Mouse (Mus musculus): ENCODE results near the gene Sec24a.
A peak's percentile ranks its signal among the peaks of the same experiment; 100 is the strongest.
"Not testable (repeated sequence)": the region's sequence is repeated elsewhere in the genome, so short reads cannot be mapped to it uniquely, and the experiment has no call there.

The Sec24a gene

DNA sequence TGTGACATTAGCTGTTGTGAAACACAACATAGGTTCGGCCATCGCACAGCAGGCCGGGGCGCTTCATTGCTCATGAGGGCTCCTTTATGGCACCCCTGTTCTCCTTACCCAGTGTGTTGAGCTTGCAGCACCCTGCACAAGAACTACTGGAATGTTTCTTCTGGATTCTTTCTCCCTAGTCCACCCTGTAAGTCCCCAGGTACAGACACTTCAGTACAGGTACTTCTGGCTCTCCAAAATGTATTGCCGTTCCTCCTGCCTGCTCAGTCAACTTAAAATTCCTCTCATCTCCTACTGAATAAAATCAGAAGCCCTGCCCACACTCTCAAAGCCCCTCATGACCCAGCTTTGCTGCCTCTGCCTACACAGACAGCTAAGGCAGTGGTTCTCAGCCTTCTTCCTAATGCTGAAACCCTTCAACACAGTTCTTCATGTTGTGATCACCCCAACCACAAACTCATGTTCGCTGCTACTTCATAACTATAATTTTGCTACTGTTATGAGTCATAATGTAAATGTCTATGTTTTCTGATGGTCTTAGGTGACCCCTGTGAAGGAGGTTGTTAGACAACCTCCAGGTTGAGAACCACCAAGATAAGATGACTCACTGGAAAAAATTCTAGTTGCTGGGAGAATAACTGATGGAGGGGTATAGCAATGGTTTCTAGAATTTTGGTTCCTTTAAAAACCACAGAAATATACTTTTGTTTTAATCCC is 3.3 kb downstream of the Sec24a start:
- DNase-seq (ENCODE audit: low spot score) = peak; percentile 57

DNA sequence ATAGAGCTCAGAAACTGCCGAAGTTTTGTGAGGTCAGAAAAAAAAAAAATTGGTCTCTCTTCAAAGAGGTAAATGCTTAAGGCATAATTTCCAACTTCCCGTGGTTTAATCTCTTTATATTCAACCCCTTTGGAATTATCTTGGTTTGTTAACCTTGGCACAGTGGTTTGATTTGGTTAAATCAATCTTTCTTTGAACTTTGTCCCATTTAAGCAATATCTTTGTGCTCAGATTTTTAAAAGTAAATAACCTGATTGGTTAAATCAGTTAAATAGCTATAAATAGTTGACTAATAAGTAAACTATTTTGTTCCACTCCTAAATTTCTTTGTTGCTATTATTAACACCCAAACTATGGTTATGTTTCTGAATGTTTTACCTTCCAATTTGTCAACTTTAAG is 4.2 kb downstream of the Sec24a start:
- no peak for DNase-seq (ENCODE audit: low spot score)

DNA sequence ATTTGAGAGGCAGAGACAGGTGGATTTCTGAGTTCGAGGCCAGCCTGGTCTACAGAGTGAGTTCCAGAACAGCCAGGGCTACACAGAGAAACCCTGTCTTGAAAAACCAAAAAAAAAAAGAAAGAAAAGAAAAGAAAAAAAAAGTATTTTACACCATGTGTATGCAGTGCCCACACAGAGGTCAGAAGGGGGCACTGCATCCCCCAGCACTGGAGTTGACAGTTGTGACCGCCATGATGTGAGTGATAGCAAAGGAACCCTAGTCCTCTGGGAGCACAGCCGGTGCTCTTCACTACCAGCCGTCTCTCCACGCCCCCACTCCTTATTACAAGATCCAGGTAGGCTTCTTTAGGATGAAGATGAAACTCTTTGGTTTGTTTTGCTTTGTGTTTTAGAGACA is 5.2 kb downstream of the Sec24a start:
- not testable (repeated sequence) for DNase-seq (ENCODE audit: low spot score)

DNA sequence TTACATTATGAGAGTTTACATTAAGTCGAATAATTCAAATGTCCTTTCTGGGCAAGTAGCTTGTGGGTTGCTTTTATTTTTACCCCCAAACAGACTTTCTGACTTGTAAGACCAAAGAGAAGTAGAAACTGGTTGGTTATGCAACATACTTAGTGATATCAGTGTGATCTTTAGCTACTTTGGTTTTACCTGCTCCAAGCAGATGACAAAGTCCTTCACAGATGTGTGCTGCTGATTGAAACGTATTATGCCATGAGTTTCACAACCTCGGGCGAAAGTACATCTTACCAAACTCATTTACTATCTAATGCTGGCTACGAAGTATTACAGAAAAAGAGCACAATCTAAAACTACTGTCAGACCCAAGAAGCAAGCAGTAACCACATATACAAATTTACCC is 5.8 kb downstream of the Sec24a start:
- no peak for DNase-seq (ENCODE audit: low spot score)

DNA sequence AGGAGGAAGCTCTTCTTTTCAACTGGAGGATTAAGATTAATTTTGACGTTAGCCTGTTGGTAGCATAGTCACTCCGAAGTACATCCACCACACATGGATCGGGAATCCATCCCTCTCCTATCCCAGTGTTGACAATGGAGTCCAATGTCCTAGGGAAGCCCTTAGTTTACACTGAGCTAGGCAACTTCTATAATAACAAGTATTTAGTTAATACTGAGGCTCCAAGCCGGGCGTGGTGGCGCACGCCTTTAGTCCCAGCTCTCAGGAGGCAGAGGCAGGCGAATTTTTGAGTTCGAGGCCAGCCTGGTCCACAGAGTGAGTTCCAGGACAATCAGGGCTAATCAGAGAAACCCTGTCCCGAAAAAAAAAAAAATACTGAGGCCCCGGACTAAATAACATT is 6.4 kb downstream of the Sec24a start:
- DNase-seq (ENCODE audit: low spot score) = no peak

DNA sequence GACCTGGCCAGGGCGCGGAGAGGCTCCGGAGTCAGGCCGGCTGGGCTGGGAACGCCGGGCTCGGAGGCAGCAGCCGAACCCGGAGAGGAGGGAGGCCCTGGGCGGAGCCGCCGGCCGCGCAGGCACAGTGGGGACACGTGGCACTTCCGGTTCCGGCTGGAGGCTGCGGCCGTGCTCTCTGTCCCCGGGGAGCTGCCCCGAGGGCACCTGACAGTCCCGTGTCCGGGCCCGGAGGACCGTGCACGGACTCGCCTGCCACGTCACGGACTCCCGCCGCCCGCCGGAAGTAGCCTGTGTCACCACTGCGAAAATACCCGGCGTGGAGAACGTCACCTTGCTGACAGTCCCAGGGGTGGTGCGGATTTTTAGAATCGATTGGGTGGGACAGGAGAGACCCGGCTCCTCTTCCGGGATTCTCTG is 7.1 kb downstream of the Sec24a start:
- peak; percentile 94 for DNase-seq (ENCODE audit: low spot score)

DNA sequence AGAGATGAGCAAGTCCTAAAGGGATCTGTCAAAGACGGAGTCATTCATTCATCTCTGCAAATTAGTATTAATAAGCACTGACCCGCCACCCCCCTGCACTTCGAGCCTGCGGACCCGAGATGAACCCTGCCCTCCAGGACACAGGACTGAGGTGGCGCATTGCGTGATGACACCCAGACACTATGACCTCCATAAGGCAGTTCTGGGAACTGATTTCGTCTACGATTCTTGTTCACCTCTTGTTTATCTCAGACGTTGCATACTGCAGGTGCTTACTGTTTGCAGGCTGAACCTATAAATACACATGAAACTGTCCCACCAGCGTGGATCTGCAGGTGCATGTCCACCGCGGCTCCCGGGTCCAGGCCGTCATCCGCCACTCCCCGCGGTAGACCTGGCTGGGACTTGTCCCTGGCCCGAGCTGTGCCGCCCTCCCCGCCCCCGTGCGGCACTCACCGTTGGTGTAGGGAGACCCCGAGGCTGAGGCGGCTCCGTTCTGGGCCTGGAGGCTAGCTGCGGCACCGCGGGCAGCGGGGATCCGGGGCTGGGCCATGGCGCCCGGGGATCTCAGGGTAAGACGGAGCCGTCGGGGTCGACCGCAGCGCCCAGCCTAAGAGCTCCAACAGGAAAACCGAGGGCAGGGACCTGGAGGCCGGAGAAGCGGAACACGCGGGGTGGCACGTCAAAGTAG is 7.7 kb downstream of the Sec24a start:
- no peak for DNase-seq (ENCODE audit: low spot score)

DNA sequence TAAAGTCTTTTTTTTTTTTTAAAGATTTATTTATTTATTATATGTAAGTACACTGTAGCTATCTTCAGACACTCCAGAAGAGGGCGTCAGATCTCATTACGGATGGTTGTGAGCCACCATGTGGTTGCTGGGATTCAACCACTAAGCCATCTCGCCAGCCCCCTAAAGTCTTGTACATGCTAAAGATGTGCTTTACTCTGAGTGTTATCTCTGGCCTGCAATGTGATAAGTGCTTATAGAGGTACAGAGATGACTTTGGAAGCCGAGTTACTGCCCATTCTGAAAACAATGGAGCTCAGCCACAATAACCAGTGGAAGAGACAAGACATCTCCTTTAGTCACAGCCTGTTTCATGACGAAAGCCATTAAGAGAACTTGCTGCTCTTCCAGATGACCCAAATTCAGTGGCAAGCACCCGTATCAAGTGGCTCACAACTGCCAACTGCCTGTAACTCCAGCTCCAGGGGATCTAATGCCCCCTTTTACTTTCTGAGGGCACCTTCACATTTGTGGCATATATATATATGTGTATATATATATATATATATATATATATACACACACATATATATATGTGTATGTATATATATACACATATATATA is 11.7 kb downstream of the Sec24a start:
- DNase-seq (ENCODE audit: low spot score) = not testable (repeated sequence)

DNA sequence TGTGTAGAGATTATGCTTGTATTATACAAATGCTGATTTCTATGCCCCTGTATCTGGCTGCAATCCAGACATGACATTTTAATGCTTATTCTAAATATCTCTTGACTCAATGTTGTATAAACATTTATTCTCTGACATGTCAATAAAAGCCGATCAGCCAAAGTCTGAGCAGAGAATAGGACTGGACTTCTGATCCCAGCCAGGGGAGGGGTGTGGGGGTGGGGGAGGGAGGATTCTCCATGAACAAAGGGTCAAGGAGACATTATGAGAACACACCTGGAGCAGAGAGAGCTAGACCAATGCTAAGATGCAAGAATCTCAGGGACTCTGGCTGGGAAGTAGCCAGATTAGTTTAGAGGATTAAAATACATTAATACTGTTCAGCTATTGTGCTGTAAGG is 17.3 kb downstream of the Sec24a start:
- no peak for DNase-seq (ENCODE audit: low spot score)

DNA sequence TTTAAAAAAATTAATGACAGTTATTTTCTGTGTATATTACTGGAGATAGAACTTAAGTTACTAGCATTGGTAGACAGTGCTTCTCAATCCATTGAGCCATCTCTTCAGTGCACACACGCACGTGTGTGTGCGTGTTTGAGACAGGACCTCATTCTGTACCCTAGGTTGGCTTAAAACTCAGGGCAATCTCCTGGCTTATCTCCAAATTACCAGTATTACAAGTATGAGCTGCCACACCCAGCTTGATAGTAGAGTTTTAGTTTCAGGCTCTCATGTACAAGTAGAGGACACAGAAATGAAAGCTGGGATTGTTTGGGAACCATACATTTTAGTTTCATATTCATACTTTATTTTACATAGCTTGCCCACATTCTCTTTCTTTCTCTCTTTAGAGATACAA is 22.7 kb downstream of the Sec24a start:
- no peak for DNase-seq (ENCODE audit: low spot score)

DNA sequence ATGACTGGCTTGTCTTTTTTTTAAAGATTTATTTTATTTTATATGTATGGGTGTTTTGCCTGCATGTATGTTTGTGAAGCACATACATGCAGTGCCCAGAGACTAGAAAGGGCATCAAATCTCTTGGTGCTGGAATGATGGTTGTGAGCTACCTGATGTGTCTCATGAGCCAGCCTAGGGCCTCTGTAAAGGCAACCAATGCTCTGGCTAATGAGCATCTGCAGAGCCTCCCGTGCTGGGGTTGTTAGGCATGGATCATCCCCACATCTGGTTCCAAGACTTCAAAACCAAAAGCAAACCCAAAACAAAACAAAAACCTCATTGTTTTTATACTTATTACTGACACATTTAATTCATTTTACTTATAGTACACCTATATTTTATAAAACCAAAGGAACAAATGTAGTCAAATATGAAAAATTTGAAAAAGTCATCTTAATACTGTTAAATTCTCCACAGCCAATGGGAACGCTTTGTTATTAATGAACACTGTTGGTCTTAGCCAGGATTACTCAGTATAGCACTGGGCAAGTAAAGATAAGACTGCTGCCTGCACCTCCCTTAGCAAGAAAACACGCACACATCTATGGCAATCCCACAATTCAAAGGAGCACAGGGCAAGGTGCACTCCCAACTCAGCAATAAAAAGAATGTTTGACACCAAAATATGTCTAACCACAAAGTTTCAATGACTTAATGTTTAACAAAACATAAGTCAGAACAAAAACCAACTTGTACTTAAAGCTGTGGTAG is 24.6 kb downstream of the Sec24a start:
- no peak for DNase-seq (ENCODE audit: low spot score)

DNA sequence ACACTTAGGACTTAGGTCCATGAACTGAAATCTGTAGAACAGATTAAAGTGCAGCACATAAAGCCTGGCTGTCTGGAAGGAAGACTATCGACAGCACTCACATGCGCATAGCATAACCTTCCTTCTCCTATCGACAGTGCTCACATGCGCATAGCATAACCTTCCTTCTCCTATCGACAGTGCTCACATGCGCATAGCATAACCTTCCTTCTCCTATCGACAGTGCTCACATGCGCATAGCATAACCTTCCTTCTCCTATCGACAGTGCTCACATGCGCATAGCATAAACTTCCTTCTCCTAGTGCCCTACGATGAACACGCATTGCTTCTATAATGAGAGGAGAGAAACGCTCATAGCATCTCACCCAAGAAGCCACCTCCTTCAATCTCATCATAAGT is 29.2 kb downstream of the Sec24a start:
- DNase-seq (ENCODE audit: low spot score) = not testable (repeated sequence)

DNA sequence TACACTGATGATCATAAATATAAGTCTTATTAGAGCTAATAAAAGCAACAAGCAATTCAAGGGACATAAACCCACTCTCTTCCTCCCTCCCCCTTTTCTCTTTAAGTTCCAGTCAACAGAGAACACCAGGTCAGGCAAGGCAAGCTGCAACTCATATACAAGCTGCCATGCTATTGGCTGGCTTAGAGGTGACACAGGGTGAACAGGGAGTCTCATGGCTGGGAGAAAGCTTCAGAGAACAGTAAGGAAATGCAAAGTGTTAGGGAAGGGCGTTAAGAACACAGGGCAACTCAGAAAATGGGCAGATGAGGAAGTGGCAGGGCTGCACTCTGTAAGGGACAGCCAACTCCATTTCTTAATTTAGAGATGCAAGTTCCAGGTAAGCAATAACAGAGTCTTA is 30.6 kb downstream of the Sec24a start:
- no peak for DNase-seq (ENCODE audit: low spot score)

DNA sequence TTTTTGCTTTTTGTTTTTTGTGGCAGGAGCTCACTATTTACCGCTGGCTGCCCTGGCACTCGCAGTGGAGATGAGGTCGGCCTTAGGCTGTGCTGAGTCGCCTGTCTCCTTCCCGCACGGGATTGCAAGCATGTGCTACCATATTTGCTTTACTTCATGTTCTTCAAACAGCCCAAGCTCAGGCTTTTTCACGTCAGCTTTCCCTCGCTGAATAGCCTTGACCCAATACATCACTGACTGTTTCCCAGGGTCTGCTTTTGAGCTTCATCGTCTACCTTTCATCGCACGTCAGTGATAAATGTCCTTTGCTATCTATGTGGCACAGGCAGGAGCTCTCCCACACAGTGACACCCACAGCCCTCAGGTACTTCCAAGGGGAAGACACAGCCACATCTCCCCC is 42.4 kb downstream of the Sec24a start:
- no peak for DNase-seq (ENCODE audit: low spot score)

DNA sequence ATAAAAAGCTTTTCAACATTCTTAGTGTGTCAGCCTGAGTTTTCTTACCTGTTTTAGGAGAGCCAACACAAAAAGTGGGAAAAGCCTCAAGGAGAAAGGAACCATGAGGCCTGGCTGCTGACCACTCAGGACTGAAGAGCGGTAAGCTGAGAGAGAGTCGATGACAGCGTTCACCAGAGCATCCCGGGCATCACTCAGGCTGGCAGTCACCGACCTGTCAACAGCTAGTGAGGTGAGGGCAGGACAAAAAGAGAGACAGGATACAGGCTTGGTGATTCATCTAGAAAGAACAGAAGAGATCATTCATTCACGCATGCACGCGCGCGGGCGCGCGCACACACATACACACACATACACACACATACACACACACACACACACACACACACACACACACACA is 56.4 kb downstream of the Sec24a start:
- DNase-seq (ENCODE audit: low spot score) = no peak

DNA sequence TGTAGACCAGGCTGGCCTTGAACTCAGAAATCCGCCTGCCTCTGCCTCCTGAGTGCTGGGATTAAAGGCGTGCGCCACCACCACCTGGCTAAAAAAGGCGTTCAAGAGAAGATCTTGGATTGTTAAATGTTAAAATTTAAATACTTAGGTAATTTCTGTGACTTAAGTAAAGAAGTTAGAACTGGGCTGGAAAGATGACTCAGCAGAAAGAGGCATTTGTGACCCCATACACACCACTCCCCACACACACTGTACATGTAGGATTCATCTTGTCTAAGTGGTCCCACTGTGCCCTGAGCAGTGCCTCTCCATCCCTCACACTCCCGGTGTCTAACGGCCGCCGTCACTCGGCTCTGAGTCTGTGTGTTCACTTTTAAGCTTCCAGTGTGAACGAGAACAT is 57.0 kb downstream of the Sec24a start:
- no peak for DNase-seq (ENCODE audit: low spot score)

DNA sequence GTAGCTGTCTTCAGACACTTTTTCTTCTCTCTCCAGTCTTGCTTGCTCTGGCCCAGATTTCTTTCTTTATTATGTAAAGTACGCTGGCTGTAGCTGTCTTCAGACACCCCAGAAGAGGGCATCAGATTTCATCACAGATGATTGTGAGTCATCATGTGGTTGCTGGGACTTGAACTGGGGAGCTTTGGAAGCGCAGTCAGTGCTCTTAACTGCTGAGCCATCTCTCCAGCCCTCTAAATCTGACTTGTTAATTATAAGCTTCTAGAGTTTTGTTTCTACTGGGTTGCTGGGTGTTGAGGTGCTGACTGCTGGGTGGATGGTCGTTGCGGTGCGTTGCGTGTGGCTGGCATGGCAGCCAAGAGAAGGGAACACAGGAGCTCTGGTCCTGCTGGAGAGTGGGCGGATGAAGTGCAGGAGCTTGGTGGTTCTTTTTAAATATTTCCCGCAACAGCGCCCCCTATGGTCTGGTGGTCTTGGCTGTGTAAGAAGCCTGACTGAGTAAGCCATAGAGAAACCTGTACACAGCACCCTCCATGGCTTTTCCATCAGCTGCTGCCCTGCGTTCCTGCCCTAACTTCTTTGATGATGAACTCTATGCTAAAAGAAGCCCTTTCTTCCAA is 59.9 kb downstream of the Sec24a start:
- DNase-seq (ENCODE audit: low spot score) = no peak

DNA sequence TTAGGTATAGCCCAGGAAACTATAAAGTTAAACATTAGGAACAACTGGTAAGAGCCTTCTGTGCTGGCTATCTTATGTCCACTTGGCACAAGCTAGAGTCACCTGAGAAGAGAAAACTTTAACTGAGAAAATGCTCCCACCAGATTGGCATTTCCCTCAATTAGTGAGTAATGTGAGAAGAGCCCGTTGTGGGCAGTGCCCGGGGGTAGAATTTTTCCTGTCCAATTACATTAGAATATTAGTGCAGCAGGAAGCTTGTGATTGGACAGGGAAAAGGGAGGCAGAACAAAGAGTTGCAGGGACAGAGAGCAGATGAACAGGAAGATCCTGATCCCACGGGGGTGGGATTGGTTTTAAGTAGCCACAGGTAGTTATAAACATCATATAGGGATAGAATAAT is 60.6 kb downstream of the Sec24a start:
- DNase-seq (ENCODE audit: low spot score) = no peak

DNA sequence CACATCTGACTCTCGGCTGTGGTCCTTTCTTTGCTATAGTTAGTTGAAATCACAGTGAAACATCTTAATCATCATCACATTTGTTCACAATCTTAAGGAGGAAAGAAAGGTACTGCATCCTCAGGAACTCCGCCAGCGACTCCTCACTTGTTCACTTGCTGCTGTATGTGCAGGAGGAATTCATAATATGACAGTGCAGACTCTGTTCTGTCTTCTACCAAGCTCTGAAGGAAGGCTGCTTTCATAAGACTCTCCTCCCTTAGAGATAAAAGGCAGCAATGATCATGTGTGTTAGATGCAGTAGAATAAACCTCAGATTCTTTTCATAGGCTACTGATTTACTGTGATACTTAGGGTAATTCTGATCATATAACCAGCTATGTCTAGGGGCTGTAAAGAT is 68.5 kb downstream of the Sec24a start:
- DNase-seq (ENCODE audit: low spot score) = no peak

DNA sequence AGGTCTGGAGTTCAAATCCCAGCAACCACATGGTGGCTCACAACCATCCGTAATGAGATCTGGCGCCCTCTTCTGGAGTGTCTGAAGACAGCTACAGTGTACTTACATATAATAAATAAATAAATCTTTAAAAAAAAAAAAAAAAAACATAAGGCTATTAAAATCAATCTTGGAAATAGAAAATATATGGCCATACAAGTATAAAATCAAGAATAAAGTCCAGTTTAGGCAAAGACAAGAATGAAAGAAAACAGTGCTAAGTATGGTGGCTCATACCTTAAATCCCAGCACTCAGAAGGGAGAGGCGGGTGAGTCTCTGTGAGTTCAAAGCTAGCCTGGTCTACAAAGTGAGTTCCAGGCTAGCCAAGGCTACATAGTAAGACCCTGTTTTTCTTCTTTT is 72.8 kb downstream of the Sec24a start:
- DNase-seq (ENCODE audit: low spot score) = not testable (repeated sequence)

DNA sequence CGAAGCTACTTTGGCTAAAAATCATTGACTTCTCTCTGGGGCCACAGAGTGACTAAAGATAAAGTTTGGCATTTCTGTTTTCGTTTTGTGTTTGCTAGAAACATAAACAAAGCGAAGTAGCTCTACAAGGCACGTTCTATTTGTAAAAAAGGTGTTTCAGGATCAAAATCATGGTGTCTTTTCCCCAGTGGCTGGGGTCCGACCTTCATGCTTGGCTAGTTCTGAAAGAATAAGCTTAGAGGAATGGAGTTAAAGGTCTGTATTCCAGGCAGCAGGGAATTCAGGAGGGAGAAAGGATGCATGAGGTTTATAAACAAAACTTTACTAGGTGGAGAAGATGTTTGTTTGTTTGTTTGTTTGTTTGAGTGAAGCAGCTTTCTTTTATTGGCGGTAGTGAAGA is 74.1 kb downstream of the Sec24a start:
- DNase-seq (ENCODE audit: low spot score) = no peak
